Mouse (Mus musculus) liver, postnatal 0 days (tissue): ENCODE results near the gene Itpr2. TPM values are rescaled to one million over a fixed set of nuclear protein-coding genes. Genes with fewer than 3 reads are reported as not detected.

Experiments used
- ATAC-seq: fragments of 200-750 bp; cut with Nextera tagmentation; 2 replicates; pipeline ENCODE4 v1.8.0; 2017; ENCODE audit warnings: mild to moderate bottlenecking, moderate library complexity
- DNase-seq: peaks from one replicate; pipeline ENCODE4 v3.0.0-alpha.2; 2016
- H3K27ac ChIP-seq: fragments of 300-500 bp; sonication (generic); 2 replicates; pipeline ENCODE4 v1.5.1; 2014; ENCODE audit warnings: antibody characterized with exemption, moderate library complexity, mild to moderate bottlenecking, low read depth
- H3K27me3 ChIP-seq: fragments of 300-500 bp; sonication (generic); 2 replicates; pipeline ENCODE4 v1.6.1; 2014; ENCODE audit warnings: low read length, control low read depth, mixed read lengths; ENCODE audit not compliant: insufficient read depth
- H3K36me3 ChIP-seq: fragments of 300-500 bp; sonication (generic); replicated peaks from 2 replicates; pipeline ENCODE4 v1.6.1; 2014; ENCODE audit warnings: mild to moderate bottlenecking, control low read depth, low read length, moderate library complexity, mixed read lengths; ENCODE audit not compliant: insufficient read depth
- H3K4me1 ChIP-seq: fragments of 300-500 bp; sonication (generic); 2 replicates; pipeline ENCODE4 v1.6.1; 2014; ENCODE audit warnings: antibody characterized with exemption, mild to moderate bottlenecking, control low read depth; ENCODE audit not compliant: insufficient read depth
- H3K4me2 ChIP-seq: fragments of 300-500 bp; sonication (generic); 2 replicates; pipeline ENCODE4 v1.6.1; 2014; ENCODE audit warnings: low read depth, mild to moderate bottlenecking, low read length, moderate library complexity, mixed read lengths
- H3K4me3 ChIP-seq: fragments of 300-500 bp; sonication (generic); 2 replicates; pipeline ENCODE4 v1.5.1; 2014; ENCODE audit warnings: low read depth, low read length
- H3K9ac ChIP-seq: fragments of 300-500 bp; sonication (generic); replicated peaks from 2 replicates; pipeline ENCODE4 v1.6.1; 2014; ENCODE audit warnings: mild to moderate bottlenecking, moderate library complexity
- H3K9me3 ChIP-seq: fragments of 300-500 bp; sonication (generic); 2 replicates; pipeline ENCODE4 v1.6.1; 2016; ENCODE audit warnings: mild to moderate bottlenecking, control low read depth, low read length, mixed read lengths
- CTCF ChIP-seq: sonication (generic); IDR thresholded peaks from 2 replicates; pipeline ENCODE4 v1.5.1; 2016; ENCODE audit warnings: antibody characterized with exemption, low read depth
- EP300 ChIP-seq: IDR thresholded peaks from 2 replicates; pipeline ENCODE4 v1.6.1; 2016; ENCODE audit warnings: antibody characterized with exemption, low read depth, mild to moderate bottlenecking
- WGBS: fragments of 180-500 bp; shearing (Covaris S2); extraction: QIAGEN DNeasy Blood & Tissue Kit; methylation state at CpG from one replicate; pipeline ENCODE4 v1.1.7; 2014; ENCODE audit not compliant: insufficient replicate concordance; 5-methylcytosine and 5-hydroxymethylcytosine counted together
- polyA plus RNA-seq: library from polyadenylated mRNA; unstranded; fragments of >200 nt; fragmentation: Nextera tagmentation; extraction: Ambion mirVana; gene quantifications from 2 replicates; pipeline ENCODE4 v1.2.1, GENCODE M21; 2015

Itpr2 gene
- polyA plus RNA-seq, 1 experiment from 2014 or later = 13.8 TPM

- no peak for DNase-seq
- no peak overlapping the region for H3K27ac ChIP-seq
- H3K4me3 ChIP-seq = no peak overlapping the region
- H3K4me1 ChIP-seq = no peaks in the 10 kb centered on the region
- 76% methylated on average over 7 of the region's 7 CpGs for WGBS
- H3K9me3 ChIP-seq = no peaks in the 10 kb centered on the region
- no peak for ATAC-seq
- TF ChIP-seq CTCF = no peak
- TF ChIP-seq EP300 = no peak
- H3K36me3 ChIP-seq = no peaks in the 10 kb centered on the region
- H3K9ac ChIP-seq = no peak overlapping the region
- no peak overlapping the region for H3K4me2 ChIP-seq
- no peaks in the 10 kb centered on the region for H3K27me3 ChIP-seq
These were observed 373.0 kb downstream of the Itpr2 start for GRCm38 (mm10) chr6:146129066-146129465.

- 80% methylated on average over 12 of the region's 12 CpGs for WGBS
- Histone ChIP-seq H3K36me3 (no peaks in the 10 kb centered on the region), H3K4me1 (no peaks in the 10 kb centered on the region), H3K27ac (no peak overlapping the region), H3K9ac (no peak overlapping the region), H3K27me3 (no peaks in the 10 kb centered on the region), H3K9me3 (no peaks in the 10 kb centered on the region), H3K4me3 (no peak overlapping the region), H3K4me2 (no peak overlapping the region)
- DNase-seq (peak; percentile 12), ATAC-seq (peak; percentile 60)
- TF ChIP-seq CTCF (no peak), EP300 (no peak; the same call in 1 of the 2 replicates)
These were observed 375.0 kb downstream of the Itpr2 start for GRCm38 (mm10) chr6:146126823-146127681.

GRCm38 (mm10) chr6:146125621-146126020, 376.4 kb downstream of the Itpr2 start:
- Histone ChIP-seq H3K27me3 (no peaks in the 10 kb centered on the region), H3K9me3 (no peaks in the 10 kb centered on the region), H3K4me1 (no peaks in the 10 kb centered on the region), H3K4me2 (no peak overlapping the region), H3K9ac (no peak overlapping the region), H3K27ac (no peak overlapping the region), H3K4me3 (no peak overlapping the region), H3K36me3 (0 out of 2 replicates have a peak, but pooled peaks cover 1% of the 10 kb centered on the region)
- WGBS = 79% methylated on average over 1 of the region's 1 CpGs
- no peak for ATAC-seq
- TF ChIP-seq CTCF = no peak
- no peak for TF ChIP-seq EP300
- DNase-seq = no peak

GRCm38 (mm10) chr6:146124479-146124878, 377.5 kb downstream of the Itpr2 start:
- TF ChIP-seq CTCF (no peak), EP300 (no peak)
- WGBS = 76% methylated on average over 3 of the region's 3 CpGs
- H3K4me1 ChIP-seq = no peaks in the 10 kb centered on the region

GRCm38 (mm10) chr6:146123656-146124055, 378.4 kb downstream of the Itpr2 start:
- 81% methylated on average over 4 of the region's 4 CpGs for WGBS
- ATAC-seq = no peak

More at GRCm38 (mm10) chr6:146124479-146124878, 377.5 kb downstream of the Itpr2 start:
- no peak overlapping the region for H3K4me3 ChIP-seq
- H3K27ac ChIP-seq = no peak overlapping the region
- H3K36me3 ChIP-seq = 0 out of 2 replicates have a peak, but pooled peaks cover 2% of the 10 kb centered on the region
- ATAC-seq (no peak), DNase-seq (peak; percentile 6)
- H3K9me3 ChIP-seq = no peaks in the 10 kb centered on the region
- H3K9ac ChIP-seq = no peak overlapping the region
- no peak overlapping the region for H3K4me2 ChIP-seq
- H3K27me3 ChIP-seq = no peaks in the 10 kb centered on the region

GRCm38 (mm10) chr6:146120172-146120571, 381.9 kb downstream of the Itpr2 start:
- 40% methylated on average over 6 of the region's 6 CpGs for WGBS
- Histone ChIP-seq H3K9me3 (no peaks in the 10 kb centered on the region), H3K27ac (no peak overlapping the region), H3K4me1 (no peaks in the 10 kb centered on the region), H3K9ac (no peak overlapping the region), H3K36me3 (0 out of 2 replicates have a peak, but pooled peaks cover 2% of the 10 kb centered on the region), H3K4me2 (no peak overlapping the region), H3K27me3 (no peaks in the 10 kb centered on the region), H3K4me3 (no peak overlapping the region)
- TF ChIP-seq EP300 (no peak), CTCF (no peak)
- DNase-seq = peak; percentile 10
- ATAC-seq = peak; percentile 17; the same call in 1 of the 2 replicates

More at GRCm38 (mm10) chr6:146123656-146124055, 378.4 kb downstream of the Itpr2 start:
- no peak overlapping the region for H3K4me2 ChIP-seq
- H3K9ac ChIP-seq = no peak overlapping the region
- H3K36me3 ChIP-seq = 0 out of 2 replicates have a peak, but pooled peaks cover 2% of the 10 kb centered on the region
- TF ChIP-seq EP300 (no peak), CTCF (no peak)
- no peaks in the 10 kb centered on the region for H3K9me3 ChIP-seq
- no peak overlapping the region for H3K4me3 ChIP-seq
- peak; percentile 6 for DNase-seq
- no peaks in the 10 kb centered on the region for H3K4me1 ChIP-seq
- no peaks in the 10 kb centered on the region for H3K27me3 ChIP-seq
- H3K27ac ChIP-seq = no peak overlapping the region
